Mouse (Mus musculus): Measurements from ENCODE around the gene Krtap28-13.

Gene Krtap28-13

GRCm38 (mm10) chr1:83060643-83061042, at the start of gene Krtap28-13:
Gene Krtap28-13 (plus strand): TSS chr1:83060930.
- DNase-seq (ENCODE audit: low spot score in 2 of 2), result no peak

- no peak for DNase-seq (ENCODE audit: low spot score in 2 of 2)
Observed at GRCm38 (mm10) chr1:83014477-83014876, 46.3 kb upstream of the Krtap28-13 start.

GRCm38 (mm10) chr1:83015329-83015879, 45.3 kb upstream of the Krtap28-13 start:
- no peak for DNase-seq (ENCODE audit: low spot score in 2 of 2)

GRCm38 (mm10) chr1:83016556-83016955, 44.2 kb upstream of the Krtap28-13 start:
- DNase-seq (ENCODE audit: low spot score in 2 of 2), result no peak

DNA sequence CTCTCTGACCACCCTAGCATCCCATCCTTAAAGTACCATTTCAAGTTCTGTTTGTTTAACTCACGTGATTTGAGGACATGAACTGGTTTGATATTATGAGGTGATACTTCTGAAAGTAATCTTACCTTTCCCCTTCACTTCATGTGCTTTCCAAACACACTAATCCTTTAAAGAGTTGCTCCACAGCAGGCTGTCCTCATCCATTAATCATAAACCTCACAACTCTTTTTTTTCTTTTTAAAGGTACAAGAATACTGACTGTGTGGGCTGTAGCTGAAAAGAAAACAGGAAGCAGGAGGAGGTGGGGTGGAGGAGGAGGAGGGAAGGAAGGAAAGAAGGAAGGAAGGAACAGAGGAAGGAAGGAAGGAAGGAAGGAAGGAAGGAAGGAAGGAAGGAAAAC, 28.8 kb upstream of the Krtap28-13 start:
- DNase-seq (ENCODE audit: low spot score in 2 of 2), result no peak

- DNase-seq (ENCODE audit: low spot score in 2 of 2), result no peak
Observed at GRCm38 (mm10) chr1:83032508-83032907, 28.2 kb upstream of the Krtap28-13 start.

- no peak for DNase-seq (ENCODE audit: low spot score in 2 of 2)
Observed at GRCm38 (mm10) chr1:83034509-83034908, 26.2 kb upstream of the Krtap28-13 start.

GRCm38 (mm10) chr1:83036892-83037667, 23.6 kb upstream of the Krtap28-13 start:
- DNase-seq (ENCODE audit: low spot score in 2 of 2), result no peak

DNA sequence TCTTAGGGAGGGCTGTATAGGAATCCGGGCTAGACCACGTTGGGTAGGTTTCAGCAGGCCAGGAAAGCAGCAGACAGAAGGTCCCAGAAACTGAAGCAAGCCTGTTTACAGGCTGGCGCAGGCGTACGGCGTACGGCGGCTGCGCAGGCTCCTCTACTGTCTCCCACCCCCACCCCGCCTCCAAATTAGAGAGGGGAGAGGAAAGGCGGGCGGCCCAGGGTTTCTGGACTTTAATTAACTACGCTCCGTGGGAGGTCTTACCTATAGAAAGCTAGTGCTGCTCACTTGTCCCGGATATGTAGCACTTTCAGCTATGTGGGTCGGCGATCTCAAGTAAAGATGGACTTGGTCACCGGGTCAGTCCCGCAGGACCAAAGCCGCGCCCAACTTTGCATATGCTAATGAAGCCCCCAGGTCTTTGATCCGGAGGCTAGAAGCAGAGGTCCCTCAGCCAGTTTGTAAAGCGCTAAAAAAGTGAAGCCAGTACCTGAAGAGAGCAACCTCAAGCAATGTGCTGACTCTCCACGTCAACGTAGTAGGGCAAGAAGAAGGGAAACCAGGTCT, 22.5 kb upstream of the Krtap28-13 start, which contains the start of gene Slc19a3:
Gene Slc19a3 (minus strand): TSS at position 340 of the 564 bp plus-strand sequence.
- DNase-seq (ENCODE audit: low spot score in 2 of 2), result peak; percentile 4 to 13

DNA sequence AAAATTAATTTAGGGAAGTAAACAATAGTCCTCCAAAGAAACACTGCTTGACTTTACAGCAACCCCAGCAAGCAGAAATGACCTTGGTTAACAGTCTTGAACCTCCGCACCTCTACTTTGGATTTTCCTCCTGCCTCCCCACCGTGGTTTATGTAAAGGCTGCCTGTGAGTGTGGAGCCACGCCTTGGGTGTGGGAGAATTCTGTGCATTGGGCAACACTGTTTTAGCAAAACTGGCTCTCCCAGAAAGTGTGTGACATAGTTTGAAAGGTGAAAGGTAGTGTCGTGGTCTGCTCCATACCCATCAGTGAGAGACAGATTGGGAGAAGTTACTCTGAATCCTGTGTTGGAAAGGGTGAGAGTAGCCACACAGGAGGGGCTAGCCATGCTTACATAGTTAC, 21.6 kb upstream of the Krtap28-13 start:
- DNase-seq (ENCODE audit: low spot score in 2 of 2), result peak; percentile 10 to 12

DNA sequence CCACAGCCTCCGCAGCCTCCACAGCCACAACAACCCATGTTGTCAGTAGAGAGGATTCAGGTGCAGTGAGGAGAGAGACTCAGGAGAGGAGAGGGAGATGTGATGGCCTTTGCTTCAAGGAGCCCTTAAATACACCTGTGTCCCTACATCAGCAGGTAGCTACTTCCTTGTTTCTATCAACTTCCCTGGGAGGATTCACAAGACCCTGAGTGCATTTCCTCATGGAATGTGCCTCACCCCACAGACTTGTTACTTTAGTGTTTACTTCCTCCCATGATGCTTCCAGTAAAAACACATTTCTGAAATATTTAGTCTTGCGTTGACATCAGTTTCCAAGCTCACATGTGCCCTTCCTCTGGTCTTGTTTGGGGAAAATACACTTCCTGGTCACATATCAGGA, 18.4 kb upstream of the Krtap28-13 start, which contains the start of gene Krtap28-10:
Gene Krtap28-10 (minus strand): TSS at position 101 of the 400 bp plus-strand sequence.
- DNase-seq (ENCODE audit: low spot score in 2 of 2), result no peak

DNA sequence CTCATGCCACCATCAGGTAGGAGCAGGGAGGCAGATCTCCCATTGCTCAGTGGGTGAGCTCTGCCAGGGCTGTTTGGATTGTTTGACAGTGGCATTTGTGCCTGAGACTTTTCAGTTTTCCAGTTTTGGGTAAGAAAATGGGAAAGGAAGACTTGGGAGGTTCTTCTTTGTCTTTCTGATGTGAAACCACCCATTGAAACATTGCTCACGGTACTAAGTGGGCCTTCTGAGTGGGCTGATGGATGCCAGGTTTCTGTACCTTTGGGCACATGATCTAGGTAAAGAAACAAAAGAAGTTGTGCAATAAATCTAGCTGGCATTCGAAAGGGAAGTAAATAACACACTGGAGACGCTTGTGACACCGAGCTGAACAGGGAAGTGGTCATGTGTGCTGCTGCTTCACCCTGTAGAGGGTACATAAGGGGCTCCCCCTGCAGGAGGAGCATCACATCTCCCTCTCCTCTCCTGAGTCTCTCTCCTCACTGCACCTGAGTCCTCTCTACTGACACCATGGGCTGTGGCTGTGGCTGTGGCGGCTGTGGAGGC, 15.8 kb upstream of the Krtap28-13 start, which contains the start of gene Gm47969:
Gene Gm47969 (plus strand): TSS at position 51 of the 546 bp plus-strand sequence.
- DNase-seq (ENCODE audit: low spot score in 2 of 2), result no peak

DNA sequence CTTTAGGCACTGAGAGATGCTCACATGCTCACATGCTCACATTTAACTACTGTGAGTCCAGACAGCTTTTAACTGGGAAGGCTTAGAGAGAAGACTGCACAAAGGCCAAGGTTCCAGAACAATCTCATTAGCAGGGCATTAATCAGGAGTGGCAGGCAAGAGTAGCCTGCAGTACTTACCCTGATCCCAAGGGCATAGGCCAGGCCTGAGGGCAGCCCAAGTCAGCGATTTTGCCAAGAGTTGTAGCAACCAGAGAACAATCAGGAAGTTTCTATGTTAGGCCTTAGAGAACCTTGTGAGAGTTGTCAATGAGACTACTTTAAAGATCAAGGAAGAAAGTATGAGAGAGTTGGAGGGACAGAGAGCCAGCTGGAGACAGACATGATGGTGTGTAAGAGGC, 2.2 kb upstream of the Krtap28-13 start:
- DNase-seq (ENCODE audit: low spot score in 2 of 2), result no peak

GRCm38 (mm10) chr1:83059278-83059677, 1.5 kb upstream of the Krtap28-13 start, which contains the start of gene A030005K14Rik:
Gene A030005K14Rik (minus strand): TSS chr1:83059378.
- DNase-seq (ENCODE audit: low spot score in 2 of 2), result no peak

DNA sequence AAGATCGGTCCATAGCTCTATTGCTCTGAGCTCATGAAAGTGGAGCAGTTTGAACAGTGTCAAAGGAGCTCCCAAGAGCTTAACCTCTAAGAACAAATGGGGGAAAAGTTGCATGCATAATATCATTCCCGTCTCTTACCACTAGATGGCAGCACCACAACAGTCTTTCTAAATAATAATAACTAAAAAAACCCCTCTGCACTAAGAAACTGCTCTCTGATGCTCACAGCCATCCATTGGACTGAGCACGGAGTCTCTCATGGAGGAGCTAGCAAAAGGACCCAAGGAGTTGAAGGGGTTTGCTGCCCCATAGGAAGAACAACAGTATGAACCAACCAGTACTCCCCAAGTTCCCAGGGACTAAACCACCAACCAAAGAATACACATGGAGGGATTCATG, 4.1 kb downstream of the Krtap28-13 start:
- no peak for DNase-seq (ENCODE audit: low spot score in 2 of 2)

DNA sequence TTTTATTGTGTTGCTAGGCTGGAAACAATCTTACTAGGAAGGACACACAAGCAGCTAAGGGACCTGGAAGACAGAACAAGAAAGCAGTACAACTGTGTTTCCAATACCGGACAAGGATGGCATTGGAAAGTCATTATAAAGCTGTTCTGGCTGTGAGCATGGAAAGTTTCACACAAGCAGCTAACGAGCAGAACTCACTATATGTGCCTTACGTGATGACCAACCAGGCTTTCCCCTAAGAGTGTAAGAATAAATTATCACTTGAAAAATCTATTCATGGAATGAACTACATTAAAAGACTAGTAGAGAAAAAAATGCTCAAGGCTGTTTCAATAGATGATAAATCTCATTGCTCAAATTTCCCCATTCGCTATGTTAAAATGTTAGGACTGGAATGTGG, 5.8 kb downstream of the Krtap28-13 start:
- no peak for DNase-seq (ENCODE audit: low spot score in 2 of 2)

DNA sequence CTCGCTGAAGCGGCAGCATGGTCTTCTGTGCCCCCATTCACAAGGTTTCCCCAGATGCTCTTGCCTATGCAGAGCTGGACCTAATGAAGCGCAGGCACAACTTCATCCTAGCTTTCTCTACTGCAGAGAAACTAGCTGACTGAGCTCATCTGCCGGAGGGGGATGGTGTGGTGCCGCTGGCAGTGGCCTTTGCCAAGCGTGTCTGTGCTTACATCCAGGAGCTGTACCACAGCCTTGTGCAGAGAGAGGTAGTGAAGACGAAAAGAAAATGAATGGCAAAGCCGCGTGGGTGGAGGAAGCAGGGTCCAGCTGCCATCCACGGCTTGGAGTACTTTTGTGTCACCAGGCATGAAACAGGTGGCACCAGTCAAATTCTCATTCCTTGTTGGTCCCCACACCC, 6.5 kb downstream of the Krtap28-13 start:
- DNase-seq (ENCODE audit: low spot score in 2 of 2), result no peak

DNA sequence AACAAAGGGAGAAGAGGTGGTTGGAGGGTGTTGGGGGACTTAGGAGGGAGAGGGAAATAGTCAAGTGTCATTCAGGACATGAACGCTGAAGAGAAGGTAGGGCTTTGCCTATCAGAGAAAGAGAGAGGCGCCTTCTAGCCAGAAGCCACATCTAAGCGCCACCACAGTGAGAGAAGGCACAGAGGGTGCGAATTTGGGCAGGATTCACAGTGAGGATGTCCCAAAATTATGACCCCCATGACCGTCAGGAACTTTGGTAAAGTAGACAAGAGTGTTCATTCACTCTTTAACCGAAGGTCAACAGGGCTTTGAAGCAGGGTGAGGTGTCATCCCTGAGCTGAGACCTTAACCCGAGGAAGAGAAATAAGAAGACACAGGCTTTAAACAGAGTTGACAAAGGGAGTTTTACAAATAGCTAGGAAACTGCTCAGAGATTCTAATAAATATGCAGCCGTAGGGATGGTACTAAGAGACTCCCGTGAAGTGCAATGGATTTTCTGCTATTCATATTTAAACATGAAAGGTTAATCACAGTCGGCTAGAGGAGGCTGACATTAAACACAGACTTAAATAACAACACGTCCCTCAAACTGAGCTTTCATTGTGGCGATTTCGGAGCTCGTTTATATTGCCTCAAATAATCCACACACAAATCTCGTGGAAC, 14.9 kb downstream of the Krtap28-13 start:
- DNase-seq (ENCODE audit: low spot score in 2 of 2), result no peak

DNA sequence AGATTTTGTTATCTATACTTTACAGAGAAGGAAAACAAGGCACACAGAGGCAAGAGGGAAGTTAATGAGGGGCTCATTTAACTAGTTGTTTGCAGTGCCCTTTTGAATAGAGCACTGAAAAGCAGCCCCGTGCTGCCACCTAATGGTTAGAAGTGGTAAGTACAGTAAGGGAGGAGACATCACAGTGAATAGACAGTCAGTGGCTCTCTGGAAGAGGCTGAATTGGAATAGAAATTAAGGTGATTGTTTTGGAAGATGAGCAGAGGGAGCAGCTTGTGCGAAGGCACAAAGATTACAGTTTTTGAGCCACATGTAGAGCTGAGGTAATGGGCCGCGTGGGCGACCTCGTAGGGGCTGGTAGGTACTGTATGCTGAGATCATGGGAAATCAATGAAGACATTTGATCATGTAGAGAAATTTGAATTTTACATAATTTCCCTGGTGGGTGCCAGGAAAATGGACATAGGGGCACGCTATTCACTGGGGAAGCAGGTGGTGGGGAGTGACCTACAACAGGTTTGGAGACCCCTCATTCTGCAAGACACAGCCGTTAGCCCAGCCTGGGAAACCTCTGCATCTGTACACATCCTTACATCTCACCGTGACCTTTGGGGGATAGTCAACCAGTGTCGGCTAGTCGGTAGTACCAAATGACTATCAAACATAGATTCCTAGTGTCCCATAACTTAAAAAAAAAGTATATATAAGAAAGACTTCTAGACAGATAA, 15.6 kb downstream of the Krtap28-13 start:
- no peak for DNase-seq (ENCODE audit: low spot score in 2 of 2)

DNA sequence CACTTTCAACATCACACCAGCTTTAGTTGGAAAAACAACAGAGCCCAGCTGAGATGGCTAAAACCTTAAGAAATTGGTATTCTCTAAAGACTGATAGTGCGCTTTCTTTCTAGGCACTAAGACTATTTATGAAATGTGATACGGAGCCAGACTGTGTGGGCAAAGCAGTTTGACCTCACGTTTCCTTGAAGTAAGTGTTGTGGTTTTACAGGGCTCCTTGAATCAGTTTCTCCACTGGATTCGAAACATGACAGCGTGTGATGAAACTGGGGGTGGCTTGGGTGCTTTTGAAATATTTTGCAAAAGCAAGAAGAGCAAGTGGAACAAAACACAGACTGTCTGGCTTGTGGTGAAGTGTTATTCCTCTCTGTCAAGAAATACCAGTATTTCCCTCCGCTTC, 16.3 kb downstream of the Krtap28-13 start:
- DNase-seq (ENCODE audit: low spot score in 2 of 2), result no peak

DNA sequence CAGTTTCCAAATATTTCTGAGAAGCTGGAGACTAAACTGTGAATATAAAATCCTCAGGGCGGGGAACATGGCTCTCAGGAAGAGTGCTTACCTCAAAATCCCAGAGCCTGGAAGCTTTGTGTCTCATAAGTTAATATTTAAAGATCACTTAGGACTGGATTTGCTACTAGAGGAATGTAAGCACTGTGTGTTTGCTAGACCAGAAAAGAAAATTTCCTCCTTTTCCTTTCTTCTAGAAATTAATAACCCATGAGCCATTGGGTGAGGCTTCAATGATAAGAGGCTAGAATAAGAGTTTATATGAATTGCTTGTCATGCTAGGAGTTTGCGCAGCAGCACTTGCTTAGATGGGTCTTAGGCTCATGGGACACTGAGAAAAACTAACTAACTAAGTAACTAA, 24.1 kb downstream of the Krtap28-13 start:
- no peak for DNase-seq (ENCODE audit: low spot score in 2 of 2)

Measured in urinary bladder, postnatal 36 days (tissue).